Mouse (Mus musculus): ENCODE data around the gene Itfg2.

Itfg2 gene

DNA sequence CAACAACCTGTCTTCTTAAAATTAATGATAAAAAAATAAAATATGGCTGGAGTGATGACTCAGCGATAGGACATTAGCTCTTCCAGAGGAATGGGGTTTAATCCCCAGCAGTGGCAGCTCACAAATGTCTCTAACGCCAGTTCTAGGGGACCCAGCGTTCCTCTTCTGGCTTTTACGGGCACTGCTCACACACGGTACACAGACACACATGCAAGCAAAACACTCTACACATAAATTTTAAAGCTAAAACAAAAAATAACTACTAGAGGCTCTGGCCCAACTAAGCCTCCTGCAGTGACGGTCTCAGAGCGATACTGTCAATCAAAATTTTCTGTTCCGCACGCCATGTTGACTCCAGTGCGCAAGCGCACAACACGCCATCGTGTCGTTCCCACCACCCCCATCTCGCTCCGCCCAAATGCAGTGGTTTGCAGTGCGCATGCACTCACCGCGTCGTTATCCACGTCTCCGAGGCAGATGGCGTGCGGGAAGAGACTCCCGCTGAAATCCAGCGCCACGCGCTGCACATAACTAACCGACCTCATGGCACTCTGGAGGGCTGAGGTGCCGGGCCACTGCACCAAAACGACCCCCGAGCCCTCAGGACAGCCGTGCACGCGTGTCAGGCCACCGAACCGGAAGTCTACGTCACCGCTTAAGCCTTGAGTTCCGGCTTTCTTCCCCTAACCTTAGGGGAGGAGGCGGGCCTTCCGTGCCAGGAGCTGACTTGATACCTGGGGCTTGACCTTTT lies at the start of gene Itfg2:
Itfg2 (minus strand) TSS at position 663 of the 751 bp plus-strand sequence.
- DNase-seq (ENCODE audit: low read depth), result peak; percentile 92

DNA sequence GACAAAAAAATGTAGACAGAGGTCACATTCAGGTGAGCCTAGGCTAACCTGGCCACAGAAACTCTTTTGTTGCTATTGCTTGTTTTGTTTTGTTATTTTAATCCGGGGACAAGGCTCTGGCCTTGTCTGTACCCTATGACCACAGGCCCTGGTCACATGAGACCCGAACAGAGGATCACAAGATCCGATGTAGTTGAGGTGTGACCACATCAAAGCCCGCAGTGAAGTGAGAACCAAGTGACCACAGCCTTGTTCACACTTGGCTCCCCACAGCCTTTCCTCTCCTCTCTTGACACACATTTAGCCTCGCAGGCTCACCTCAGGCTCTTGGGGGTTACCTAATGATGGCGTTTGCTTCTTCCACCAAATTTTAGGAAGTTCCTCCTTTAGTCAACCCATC lies 49.4 kb upstream of the Itfg2 start:
- no peak for DNase-seq (ENCODE audit: low read depth)

DNA sequence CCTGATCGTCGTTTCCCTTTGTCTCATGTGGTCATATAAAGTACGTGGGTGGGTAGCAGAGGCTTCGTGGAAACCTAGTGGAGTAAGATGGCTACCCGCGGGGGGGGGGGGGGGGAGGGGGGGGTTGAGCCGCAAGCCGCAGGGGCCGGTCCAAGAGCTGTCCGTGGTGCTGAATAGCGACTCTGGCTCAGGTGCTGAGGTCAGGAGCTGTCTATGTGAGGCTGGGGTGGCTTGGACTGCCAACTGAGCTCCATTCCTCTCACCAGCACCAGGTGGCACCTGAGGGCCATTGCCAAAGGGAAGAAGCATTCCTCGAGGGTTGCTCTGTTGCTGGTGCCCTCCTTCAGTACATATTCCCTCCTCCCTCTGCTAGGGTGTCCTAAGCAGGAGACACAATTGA lies 44.7 kb upstream of the Itfg2 start:
- DNase-seq (ENCODE audit: low read depth), result peak; percentile 47

DNA sequence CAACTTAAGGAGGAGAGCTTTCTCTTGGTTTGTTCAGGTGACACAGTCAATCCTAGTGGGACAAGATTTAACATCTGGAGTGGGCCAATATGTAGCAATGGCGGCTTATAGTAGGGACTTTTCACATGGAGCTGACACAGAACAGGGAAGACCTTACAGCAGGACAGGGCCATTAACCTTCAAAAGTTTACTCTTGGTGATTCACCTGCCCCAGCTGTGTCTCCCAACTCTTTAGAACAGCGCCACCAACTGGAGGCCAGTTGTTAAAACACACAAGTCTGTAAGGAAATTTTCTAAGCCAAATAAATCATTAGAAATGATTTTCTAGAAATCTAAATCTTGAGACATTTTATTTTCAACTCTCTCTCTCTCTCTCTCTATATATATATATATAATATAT lies 42.6 kb upstream of the Itfg2 start:
- DNase-seq (ENCODE audit: low read depth), result peak; percentile 17

DNA sequence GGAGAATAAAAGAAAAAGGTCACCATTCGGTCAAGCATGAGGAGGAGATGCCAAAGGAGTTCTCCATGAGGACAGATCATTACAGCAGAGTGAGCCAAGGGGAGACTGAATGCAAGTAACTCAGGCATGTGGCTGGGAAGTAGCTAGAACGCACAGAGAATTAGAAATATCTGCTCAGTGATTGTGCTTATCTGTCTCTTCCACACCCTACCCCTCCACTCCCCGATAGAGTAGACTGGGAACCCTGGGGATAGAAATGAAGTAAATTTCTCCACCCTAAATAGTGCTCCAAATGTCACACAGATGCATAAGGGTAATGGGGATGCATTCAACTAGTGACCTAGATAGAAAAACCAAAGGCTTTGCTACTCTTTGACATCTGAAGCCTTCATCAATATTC lies 41.8 kb upstream of the Itfg2 start:
- DNase-seq (ENCODE audit: low read depth), result no peak

DNA sequence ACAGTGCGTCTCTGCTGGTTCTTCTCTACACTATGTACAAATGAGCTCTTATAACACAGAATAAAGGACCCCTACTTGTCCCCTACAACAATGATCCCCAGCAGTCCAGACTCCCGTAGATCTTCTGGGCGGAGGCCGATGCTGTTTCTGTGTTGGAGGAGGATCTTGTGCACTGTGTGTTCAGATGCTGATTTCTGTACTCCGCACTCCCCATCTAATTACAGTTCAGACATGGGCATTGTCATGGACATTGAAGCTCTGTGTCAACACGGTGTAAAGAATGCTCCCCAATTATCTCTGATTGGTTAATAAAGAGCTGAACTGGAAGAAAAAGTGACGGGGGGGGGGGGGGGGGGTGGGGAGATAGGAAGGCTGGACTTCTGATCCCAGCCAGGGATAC lies 41.3 kb upstream of the Itfg2 start:
- DNase-seq (ENCODE audit: low read depth), result no peak

DNA sequence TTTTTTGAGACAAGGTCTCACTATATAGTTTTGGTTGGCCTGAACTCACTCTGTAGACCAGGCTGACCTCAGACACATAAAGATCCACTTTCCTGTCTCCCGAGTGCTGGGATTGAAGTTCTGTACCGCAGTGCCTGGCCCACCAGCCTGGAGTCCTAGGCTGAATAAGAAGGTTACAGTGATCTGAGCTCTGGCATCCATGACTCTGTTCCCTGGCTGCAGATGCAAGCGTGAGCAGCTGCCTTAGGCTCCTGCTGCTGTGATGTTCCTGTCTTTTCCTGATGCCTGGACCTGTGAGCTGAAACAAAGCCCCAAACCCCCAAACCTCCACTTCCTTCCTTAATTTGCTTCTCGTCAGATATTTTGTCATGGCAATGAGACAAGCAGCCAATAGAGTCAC lies 40.3 kb upstream of the Itfg2 start:
- DNase-seq (ENCODE audit: low read depth), result no peak

DNA sequence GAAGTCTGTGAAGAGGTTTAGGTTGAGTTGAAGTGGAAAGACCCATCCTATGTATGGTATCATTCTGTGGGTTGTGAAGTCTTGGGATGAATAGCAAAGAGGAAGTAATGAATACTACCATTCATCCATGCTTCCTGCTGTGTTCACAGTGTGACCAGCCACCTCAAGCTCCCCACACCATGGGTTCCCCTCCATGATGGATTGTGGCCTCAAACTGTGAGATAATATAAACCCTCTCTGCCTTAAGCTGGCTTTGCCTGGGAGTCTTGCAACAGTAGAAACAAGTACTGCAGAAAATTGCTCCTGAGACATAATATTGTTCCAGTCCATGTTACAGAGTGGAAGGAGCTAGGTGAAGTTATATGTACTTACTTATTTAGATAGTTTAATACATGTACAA lies 36.9 kb upstream of the Itfg2 start:
- DNase-seq (ENCODE audit: low read depth), result no peak

DNA sequence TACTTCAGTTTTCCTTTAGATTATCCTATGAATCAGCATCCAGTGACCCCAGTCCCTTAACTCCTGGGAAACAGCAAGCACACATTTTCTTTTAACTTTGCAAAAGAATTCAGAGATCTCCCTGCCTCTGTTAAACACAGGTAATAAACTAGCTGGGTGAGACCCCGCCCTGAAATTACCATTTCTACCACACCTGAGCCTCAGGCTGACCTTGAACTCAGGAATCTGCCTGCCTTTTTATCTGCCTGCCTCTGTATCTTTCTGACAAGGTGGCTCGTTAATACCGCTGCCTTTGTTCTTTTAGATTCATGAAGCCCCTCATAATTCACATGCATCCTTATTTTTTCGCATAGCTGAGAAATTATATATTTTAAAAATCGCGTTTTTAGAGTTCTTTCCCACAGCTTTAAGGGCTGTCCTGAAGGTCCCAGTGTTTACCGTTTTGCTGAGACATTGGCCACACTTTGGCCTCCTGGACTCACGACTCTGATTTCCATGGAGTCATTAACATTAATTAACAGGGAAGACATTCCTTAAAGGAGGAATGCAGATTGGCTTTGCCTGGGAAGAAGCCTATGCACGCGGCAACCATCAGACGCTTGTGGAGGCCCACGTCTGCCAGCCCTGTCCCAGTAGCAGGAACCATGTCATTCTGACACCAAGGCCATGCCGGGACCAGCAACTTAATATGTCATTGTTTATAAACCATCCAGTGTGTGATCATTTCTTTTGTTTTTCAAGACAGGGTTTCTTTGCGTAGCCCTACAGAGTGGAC lies 36.2 kb upstream of the Itfg2 start:
- no peak for DNase-seq (ENCODE audit: low read depth)

DNA sequence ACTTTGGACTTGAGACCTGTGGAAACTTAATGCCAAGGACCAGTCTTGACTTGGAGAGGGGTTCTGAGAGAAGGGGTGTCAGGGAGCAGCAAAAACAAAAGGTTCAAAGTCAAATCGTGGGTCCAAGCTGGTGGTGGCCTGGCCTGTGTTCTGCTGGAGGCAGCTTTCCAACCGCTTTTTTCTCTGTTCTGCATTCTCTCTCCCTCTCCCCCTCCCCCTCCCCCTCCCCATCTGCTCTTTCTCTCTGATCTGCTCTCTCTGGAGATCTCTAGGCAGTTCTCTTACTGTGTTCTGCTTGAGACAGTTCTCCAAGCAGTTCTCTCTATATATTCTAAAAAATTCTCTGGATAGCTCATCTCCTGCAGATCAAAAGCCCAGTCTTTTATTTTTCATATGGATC lies 35.6 kb upstream of the Itfg2 start:
- DNase-seq (ENCODE audit: low read depth), result no peak

DNA sequence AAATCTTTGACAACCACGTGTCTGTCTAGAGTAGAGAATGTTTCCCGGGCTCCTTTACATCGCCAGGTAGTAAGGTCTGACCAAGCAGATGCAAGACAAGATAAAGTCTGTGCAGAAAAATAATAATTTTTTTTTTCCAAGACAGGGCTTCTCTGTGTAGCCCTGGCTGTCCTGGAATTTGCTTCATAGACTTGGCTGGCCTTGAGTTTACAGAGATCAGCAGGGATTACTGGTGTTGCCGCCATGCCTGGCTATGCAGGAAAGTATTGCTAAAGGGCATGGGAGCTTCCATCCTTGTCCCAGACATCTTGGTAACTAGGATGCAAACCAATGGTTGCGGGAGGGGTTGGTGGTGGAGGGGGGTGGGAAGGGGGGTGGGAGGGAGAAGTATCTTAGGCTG lies 32.5 kb upstream of the Itfg2 start:
- DNase-seq (ENCODE audit: low read depth), result no peak

DNA sequence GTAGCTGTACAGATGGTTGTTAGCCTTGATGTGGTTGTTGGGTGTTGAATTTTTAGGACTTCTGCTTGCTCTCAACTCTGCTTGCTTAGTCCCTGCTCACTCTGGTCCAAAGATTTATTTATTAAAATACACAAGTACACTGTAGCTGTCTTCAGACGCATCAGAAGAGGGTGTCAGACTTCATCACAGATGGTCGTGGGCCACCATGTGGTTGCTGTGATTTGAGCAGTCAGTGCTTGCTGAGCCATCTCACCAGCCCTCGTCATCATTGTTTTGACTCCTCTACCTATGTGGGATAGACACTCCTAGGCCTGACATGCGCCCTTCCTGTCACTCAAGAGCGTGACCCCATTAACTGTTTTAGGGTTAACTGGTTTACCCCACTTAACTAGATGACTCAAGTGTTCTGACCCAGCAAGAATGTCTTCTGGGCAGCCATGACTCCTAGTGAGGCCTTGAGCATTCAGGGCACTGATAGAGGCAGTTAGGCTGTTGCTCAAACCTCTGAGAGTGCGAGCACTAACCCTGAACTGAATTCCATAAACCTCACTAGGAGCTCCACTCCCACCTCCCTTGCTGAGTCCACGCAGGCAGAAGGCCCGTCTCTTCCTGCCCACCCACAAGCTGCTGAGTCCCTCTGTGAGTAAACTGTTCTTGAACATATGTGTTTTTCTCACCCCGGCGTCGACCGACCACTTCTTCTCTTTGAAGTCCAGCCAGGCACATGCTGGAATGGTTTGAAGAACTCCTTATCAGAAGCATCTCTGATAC lies 31.3 kb upstream of the Itfg2 start:
- DNase-seq (ENCODE audit: low read depth), result no peak

DNA sequence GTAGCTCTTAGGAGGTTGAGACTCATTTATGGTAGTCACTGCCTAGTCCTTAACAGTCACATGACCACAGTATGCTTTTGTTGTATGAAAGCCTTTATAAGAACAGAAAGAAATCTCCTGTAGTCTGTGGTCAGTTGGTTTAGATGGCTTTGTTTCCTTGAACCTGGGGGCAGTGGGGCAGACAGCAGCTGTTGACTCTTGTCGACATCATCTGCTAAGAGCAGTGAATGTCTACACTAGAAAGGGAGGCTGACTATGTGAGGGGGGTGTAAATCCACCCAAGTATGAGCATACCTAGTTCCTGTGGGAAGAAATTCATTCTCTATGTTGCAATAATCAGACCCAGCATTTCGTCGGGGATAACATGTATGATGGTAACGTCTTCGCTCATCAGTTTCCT lies 22.3 kb upstream of the Itfg2 start:
- no peak for DNase-seq (ENCODE audit: low read depth)

DNA sequence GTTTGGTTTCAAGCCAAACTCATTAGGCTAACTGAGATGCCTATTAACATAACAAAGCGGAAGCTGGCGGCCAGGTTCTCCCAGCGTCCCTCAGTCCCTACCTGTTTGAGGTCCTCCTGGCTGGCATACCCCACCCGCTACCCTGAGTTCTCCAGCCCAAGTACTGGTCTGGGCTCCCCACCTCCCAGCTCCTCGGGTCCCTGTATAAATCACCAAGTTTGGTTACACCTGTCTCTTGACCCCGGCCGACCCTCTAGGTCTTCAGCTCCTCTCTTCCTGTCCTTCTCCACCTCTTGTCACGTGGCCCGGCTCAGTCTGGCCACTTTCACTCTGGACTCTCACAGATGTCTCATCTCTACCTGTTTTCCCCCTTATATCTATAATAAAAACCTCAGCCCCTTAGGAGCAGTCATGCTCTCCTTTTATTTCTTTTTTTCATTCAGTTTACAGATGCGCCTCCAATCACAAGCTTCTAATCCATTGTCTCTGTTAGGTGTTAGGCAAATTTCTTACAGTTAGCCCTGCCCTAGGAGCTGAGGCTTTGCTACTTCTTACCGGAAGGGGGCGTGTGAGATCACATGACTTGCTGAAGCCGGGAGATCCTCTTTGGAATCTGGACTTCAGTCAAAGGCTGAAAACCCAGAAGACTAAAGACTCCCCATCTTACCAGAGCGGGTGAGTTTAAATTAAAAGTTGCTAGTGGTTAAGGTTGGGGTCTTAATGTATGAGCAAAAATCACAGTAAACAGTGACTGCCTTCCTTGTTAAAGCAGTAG lies 21.2 kb upstream of the Itfg2 start:
- DNase-seq (ENCODE audit: low read depth), result peak; percentile 26

DNA sequence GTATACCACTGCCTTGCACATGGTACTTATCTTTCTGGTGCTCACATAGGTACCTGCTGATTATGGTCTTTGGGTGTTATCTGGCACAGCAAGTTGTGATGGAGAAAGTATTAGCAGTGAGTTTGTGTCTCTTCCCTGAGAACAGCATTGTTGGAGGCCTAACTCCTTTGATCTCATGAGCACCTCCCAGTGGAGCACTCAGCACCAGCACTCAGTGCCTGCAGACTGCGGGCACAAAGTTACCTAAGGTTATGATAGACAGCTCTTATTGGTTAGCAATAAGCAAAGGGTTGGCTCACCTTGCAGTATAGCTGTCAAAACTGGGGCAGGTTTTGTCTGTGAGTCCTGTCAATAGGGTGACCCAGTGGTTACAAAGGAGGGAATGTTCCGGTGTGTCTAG lies 15.5 kb upstream of the Itfg2 start:
- no peak for DNase-seq (ENCODE audit: low read depth)

DNA sequence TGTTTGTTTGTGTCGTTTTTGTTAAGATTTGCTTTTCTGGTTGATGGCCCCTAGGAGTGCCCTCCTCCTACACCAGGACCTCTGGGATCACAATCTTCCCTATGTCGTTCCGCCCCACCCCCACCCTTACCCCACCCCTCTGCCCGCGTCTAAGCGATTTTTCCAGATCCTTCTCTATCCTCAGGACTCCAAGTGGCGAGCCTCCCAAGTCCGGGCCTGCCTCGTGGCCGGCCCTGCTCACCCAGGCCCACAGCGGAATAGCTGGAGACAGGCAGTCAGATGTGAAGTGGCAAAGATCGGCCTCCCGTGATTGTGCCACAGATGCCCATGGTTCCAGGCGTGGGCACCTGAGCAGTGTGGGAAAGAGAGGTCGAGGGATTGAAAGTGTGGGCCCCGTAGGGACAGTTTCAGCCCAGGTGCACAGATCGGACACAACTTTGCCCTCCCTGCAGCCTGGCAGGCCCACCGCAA lies 14.2 kb upstream of the Itfg2 start:
- no peak for DNase-seq (ENCODE audit: low read depth)

DNA sequence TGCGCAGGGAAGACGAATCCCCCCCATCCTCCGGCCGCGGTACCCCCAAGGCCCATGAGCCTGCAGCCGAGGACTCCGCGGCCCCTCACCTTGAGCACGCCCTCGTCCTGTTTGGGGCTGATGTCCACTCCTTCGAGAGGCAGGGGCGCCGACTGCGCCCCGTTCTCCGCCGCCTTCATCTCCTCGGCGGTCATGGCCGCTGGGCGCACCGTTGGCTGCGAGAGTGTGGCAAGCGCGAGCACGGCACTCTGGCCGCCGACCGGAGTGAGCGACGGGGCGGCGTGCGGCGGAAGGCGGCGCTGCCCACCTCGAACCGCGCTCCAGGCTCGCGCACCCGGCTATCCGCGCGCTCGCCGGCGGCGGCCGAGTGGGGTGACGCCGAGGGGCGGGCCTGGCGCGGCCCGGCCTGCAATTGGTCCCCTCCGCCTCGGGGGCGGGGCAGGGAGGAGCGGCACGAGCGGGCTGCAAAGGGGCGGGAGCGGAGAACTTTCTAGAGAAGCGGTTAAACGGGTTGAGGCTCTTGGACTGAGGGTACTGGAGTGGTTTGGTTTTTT lies 13.7 kb upstream of the Itfg2 start, which contains the start of gene Fkbp4:
Fkbp4 (minus strand) TSS at position 361 of the 554 bp plus-strand sequence.
- DNase-seq (ENCODE audit: low read depth), result peak; percentile 78

DNA sequence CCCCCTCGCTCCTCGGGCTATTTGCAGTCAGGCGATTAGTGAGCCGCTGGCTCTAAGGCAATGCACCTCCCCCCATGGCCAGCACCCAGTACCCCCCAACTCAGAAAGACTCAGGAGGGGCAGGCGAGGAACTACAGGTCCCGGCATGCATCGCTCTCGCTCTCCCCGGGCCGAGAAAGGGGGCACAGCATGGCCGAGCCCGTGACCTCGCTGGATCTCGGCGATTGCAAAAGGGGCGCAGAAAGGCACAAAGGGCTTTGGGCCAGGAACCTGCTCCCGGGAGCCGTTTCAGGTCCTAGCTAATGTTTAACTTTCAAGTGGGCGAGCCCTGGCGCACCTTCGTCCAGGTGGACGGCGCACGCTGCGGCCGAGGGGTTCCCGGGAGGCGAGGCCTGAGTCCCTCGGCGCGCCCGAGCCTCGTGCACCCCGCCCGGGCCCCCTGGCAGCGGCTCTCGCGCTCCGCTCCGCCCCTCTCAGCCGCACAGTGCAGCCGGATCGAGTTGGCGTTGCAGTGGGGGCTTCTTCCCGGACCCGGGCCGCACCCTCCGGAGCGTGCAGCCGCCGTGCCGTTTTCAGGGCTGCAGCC lies 13.1 kb upstream of the Itfg2 start:
- peak; percentile 39 for DNase-seq (ENCODE audit: low read depth)

DNA sequence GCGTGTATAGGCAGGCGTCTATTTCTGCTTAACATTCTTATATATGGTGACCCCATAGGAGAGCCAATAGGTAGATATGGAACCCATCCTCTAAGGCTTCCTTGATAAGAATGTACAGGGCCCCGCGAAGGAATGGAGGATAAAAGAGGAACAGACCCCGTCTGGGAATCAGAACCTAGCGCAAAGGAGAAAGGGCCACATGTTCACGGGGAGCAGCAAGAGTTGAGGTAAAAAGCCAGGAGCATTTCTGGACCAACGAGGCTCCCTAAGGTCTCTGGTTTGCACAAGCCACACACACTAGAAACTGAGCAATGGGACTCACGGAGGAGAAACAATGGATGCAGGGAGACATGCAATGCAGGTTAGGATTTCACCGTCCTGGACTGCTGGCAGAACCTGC lies 12.6 kb upstream of the Itfg2 start:
- DNase-seq (ENCODE audit: low read depth), result peak; percentile 8

DNA sequence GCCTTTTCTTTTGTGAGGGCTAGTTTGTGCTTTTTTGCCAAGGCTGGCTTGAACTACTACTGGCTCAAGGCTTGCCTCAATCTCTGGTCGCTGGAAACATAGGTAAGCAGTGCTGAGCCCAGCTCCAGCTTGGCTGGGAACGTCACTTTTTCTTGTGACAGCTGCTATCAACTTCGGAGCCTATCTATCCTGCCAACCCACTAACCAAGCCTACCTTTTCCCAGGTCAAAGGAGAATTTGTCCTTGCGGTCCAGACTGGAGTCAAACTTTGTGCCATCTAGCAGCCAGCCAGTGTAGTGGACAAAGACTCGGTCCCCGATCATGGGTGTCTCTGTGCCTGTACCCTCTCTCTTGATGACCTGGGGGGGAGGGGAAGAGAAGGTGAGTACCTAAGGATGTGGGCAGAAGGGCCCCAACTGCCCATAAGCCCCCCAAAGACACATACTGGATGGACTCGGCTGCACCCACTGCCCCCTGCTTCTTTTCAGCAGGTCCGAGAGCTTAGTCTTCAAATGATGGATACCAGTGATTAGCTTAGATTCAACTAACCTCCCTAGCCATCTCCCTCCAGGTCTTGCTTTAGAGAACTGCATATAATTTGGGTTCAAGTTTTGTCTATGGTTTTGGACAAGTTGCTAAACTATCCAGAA lies 11.8 kb upstream of the Itfg2 start:
- no peak for DNase-seq (ENCODE audit: low read depth)

DNA sequence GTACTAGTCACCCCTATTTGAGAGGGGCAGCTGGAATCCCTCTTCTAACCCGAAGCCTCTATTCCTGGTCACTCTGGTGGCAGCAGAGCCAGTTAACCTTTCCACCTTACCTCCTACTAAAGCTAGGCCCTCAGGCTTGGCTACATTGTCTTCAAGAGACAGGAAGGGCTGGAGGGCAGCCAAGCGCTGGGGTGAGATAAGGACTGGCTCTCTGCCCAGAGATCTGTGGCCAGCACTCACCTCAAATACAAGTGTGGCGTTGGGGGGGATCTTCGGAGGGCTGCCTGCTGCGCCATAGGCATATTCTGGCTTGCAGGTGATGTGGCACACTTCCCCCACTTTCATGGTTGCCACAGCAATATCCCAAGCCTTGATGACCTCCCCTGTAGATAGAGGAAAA lies 10.7 kb upstream of the Itfg2 start:
- no peak for DNase-seq (ENCODE audit: low read depth)

Measured in c-Kit-positive CD71-negative TER-119-negative erythroid progenitor cells, embryonic 14.5 days (primary cell).